Mouse (Mus musculus): Measurements from ENCODE around the gene Ddx10.

DNA sequence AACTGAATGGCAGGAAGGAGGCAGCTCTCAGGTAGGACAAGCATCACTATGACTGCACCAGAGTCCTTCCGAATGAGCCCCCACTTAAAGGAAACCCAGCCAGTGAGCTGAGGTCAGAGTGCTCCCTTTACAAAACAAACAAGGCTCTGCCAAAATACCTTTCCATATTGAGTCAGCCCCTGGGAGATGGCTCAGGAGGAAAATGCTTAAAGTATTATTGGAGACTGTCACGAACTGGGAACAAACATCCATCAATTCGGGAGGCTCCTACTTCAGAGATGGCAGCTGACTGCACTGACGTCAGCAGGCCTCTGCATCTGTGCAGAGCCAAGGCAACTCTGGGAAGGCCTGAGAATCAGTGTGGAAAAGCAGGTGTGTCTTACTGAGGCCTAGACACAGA lies 181.4 kb downstream of the Ddx10 start:
- TF ChIP-seq CTCF (IDR thresholded peaks at IDR 0.05; ENCODE audit: low read depth, low read length) (no peak), TAL1 (conservative IDR thresholded peaks at IDR 0.05; ENCODE audit: low read depth, low read length) (no peak), GATA1 (IDR thresholded peaks at IDR 0.05; ENCODE audit: borderline replicate concordance, low read length) (no peak), POLR2AphosphoS5 (IDR thresholded peaks at IDR 0.05; ENCODE audit: insufficient replicate concordance, low read depth, low read length) (no peak)

Measured in G1E (cell line).